Mouse (Mus musculus) subcutaneous adipose tissue, adult 2 months (tissue): ENCODE data around the gene Ccdc12. TPM values are rescaled to one million over a fixed set of nuclear protein-coding genes. Genes with fewer than 3 reads are reported as not detected.

Experiments
- polyA plus RNA-seq: library from polyadenylated mRNA; depleted of rRNA; stranded (reverse); fragments of >200 nt; gene quantifications from 2 replicates; pipeline ENCODE4 v1.2.3, GENCODE M21; 2012; ENCODE audit warnings: low replicate concordance; rRNA removed

Ccdc12 gene
- polyA plus RNA-seq: 72.6 and 80.9 TPM in 2 replicates

GRCm38 (mm10) chr9:110656249-110657221, at the start of gene Ccdc12:
Gene Ccdc12, plus strand, starts transcription at chr9:110656503.

GRCm38 (mm10) chr9:110624361-110625166, 31.7 kb upstream of the Ccdc12 start, which contains the start of gene Nradd:
Gene Nradd, minus strand, starts transcription at chr9:110624452.

GRCm38 (mm10) chr9:110653655-110654461, 2.4 kb upstream of the Ccdc12 start, which contains the start of gene Nbeal2:
Gene Nbeal2, minus strand, starts transcription at chr9:110654161.

GRCm38 (mm10) chr9:110741711-110742294, 85.5 kb downstream of the Ccdc12 start, which contains the start of gene Myl3:
Gene Myl3, plus strand, starts transcription at chr9:110741861.

GRCm38 (mm10) chr9:110746961-110747360, 90.7 kb downstream of the Ccdc12 start, which contains the start of gene Pth1r:
Gene Pth1r, minus strand, starts transcription at chr9:110747145.

Other genes with a start within 250 kb of the Ccdc12 start
- 19.8 and 35.0 TPM in 2 replicates for gene Ptpn23, start 248.3 kb upstream of the Ccdc12 start, polyA plus RNA-seq
- gene Ngp, start 236.8 kb upstream of the Ccdc12 start, polyA plus RNA-seq: 0.16 and 1.3 TPM in 2 replicates
- 16.0 and 25.8 TPM in 2 replicates for gene Klhl18, start 179.8 kb upstream of the Ccdc12 start, polyA plus RNA-seq
- gene Kif9, start 179.5 kb upstream of the Ccdc12 start, polyA plus RNA-seq: 1.0 and 1.4 TPM in 2 replicates
- gene Setd2, start 123.9 kb upstream of the Ccdc12 start, polyA plus RNA-seq: 36.3 and 56.5 TPM in 2 replicates
- gene Nradd, start 32.1 kb upstream of the Ccdc12 start, polyA plus RNA-seq: 12.8 and 38.1 TPM in 2 replicates
- gene Nbeal2, start 2.3 kb upstream of the Ccdc12 start, polyA plus RNA-seq: 27.7 and 35.7 TPM in 2 replicates
- 0.70 and 1.2 TPM in 2 replicates for gene Myl3, start 85.4 kb downstream of the Ccdc12 start, polyA plus RNA-seq
- gene Pth1r, start 90.6 kb downstream of the Ccdc12 start, polyA plus RNA-seq: 100 and 195 TPM in 2 replicates
- gene Prss42, start 141.7 kb downstream of the Ccdc12 start, polyA plus RNA-seq: not detected in 2 replicates
- not detected in 2 replicates for gene Prss44, start 157.5 kb downstream of the Ccdc12 start, polyA plus RNA-seq
- gene Prss43, start 170.2 kb downstream of the Ccdc12 start, polyA plus RNA-seq: not detected in 2 replicates
- 0.10 TPM in 1 of 2 replicates, not detected in the other for gene Prss45, start 178.1 kb downstream of the Ccdc12 start, polyA plus RNA-seq
- gene Prss46, start 188.0 kb downstream of the Ccdc12 start, polyA plus RNA-seq: not detected in 2 replicates
- gene Prss50, start 201.5 kb downstream of the Ccdc12 start, polyA plus RNA-seq: not detected in 2 replicates
- gene Als2cl, start 223.4 kb downstream of the Ccdc12 start, polyA plus RNA-seq: 52.9 TPM in 2 replicates
- 2.2 and 3.2 TPM in 2 replicates for gene Tmie, start 223.6 kb downstream of the Ccdc12 start, polyA plus RNA-seq